Mouse (Mus musculus): ENCODE measurements around the gene Gm20736. TPM values are rescaled to one million over a fixed set of nuclear protein-coding genes. Genes with fewer than 3 reads are reported as not detected.
"Not testable (repeated sequence)": the region's sequence is repeated elsewhere in the genome, so short reads cannot be mapped to it uniquely, and the experiment has no call there.

Gm20736 gene
- polyA plus RNA-seq (2014; fragmentation: Nextera tagmentation; extraction: Ambion mirVana): not detected in 2 replicates

GRCm38 (mm10) chrY:65377390-65377789, at the start of gene Gm20736:
Gm20736 (plus strand) TSS chrY:65377690.
- not testable (repeated sequence) for DNase-seq (ENCODE audit: low spot score); H3K4me3 ChIP-seq (ENCODE audit: low read depth, low read length); H3K9ac ChIP-seq (ENCODE audit: low read length); H3K9me3 ChIP-seq (ENCODE audit: control insufficient read depth, low read length); H3K36me3 ChIP-seq (ENCODE audit: control insufficient read depth, insufficient read depth, low read length); H3K27me3 ChIP-seq (ENCODE audit: control insufficient read depth, insufficient read depth, low read length); H3K27ac ChIP-seq (replicated peaks; ENCODE audit: low read depth, low read length); H3K4me2 ChIP-seq (ENCODE audit: low read depth, severe bottlenecking); ATAC-seq (ENCODE audit: insufficient number of reproducible peaks, low FRiP score, low TSS enrichment, low read depth); H3K4me1 ChIP-seq (ENCODE audit: control insufficient read depth, insufficient read depth, low read length)
- WGBS: no CpG with 5 or more reads among the region's 5 CpGs

Other genes starting within 250 kb of the Gm20736 start
- gene Gm20924, start 170.2 kb upstream of the Gm20736 start, polyA plus RNA-seq (2014; fragmentation: Nextera tagmentation; extraction: Ambion mirVana): not detected in 2 replicates